Mouse (Mus musculus): Measurements from ENCODE around the gene Kremen2. TPM values are rescaled to one million over a fixed set of nuclear protein-coding genes. Genes with fewer than 3 reads are reported as not detected.
"Not testable (repeated sequence)": the region's sequence is repeated elsewhere in the genome, so short reads cannot be mapped to it uniquely, and the experiment has no call there.

Kremen2 gene
- polyA plus RNA-seq, 1 experiment from 2014 or later = 0.41 TPM

DNA sequence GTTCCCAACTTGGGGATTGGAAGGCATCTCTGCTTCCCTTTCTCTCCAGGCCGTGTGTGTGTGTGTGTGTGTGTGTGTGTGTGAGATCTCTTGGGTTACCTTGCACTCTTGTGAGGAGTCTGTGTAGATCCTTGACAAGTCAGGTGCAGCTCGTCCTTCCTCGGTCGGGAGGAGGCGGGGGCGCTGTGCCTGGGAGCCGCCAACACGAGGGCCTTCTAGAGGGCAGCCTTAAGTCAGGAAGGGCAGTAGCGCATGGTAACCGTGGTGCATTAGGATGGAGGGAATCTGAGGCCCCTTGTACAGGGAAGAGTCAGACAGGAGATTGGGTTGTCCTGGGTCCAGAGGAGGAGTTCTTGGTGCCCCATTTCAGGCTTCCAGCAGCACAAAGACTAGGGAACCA lies 30.6 kb upstream of the Kremen2 start:
- no peak overlapping the region for H3K27ac ChIP-seq (ENCODE audit: low read length)
- TF ChIP-seq CTCF (IDR thresholded peaks at IDR 0.05) (no peak), EP300 (IDR thresholded peaks at IDR 0.05) (no peak)
- ATAC-seq (no peak), DNase-seq (ENCODE audit: low spot score) (no peak)
- H3K36me3 ChIP-seq (ENCODE audit: insufficient read depth, low read length) = no peaks in the 10 kb centered on the region
- no peak overlapping the region for H3K4me2 ChIP-seq (replicated peaks; ENCODE audit: low read depth, low read length)
- no peaks in the 10 kb centered on the region for H3K4me1 ChIP-seq (ENCODE audit: insufficient read depth, low read depth, low read length)
- WGBS = 73% methylated on average over 10 of the region's 10 CpGs
- no peak overlapping the region for H3K4me3 ChIP-seq (ENCODE audit: low read depth, low read length)
- H3K9me3 ChIP-seq (ENCODE audit: low read length) = no peaks in the 10 kb centered on the region
- H3K9ac ChIP-seq (replicated peaks; ENCODE audit: low read depth) = no peak overlapping the region
- H3K27me3 ChIP-seq (replicated peaks; ENCODE audit: insufficient read depth, low read length) = no peaks in the 10 kb centered on the region

DNA sequence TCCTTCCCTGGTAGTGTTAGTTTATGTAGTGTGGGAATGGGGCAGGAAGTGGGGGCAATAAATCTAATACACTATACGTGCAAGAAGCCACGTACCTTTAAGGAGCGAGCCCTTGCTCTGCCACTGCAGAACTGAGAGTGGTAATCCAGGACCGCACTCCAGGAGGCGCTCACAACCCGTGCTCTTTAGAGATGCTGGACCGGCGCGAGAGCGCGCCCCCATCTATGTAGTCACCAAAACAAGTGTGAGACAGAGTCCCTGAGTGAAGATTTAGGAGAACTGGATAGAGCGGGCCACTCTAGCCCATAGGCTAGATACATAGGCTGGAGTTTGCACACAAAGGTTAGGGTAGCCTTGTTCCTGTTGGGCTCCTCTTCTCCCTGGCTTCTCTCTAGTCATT lies 28.5 kb upstream of the Kremen2 start:
- no peaks in the 10 kb centered on the region for H3K4me1 ChIP-seq (ENCODE audit: insufficient read depth, low read depth, low read length)
- TF ChIP-seq CTCF (IDR thresholded peaks at IDR 0.05) (peak; percentile 91), EP300 (IDR thresholded peaks at IDR 0.05) (no peak)
- ATAC-seq (peak; percentile 65), DNase-seq (ENCODE audit: low spot score) (peak; percentile 88)
- no peaks in the 10 kb centered on the region for H3K36me3 ChIP-seq (ENCODE audit: insufficient read depth, low read length)
- no peak overlapping the region for H3K27ac ChIP-seq (ENCODE audit: low read length)
- no peak overlapping the region for H3K4me2 ChIP-seq (replicated peaks; ENCODE audit: low read depth, low read length)
- H3K9me3 ChIP-seq (ENCODE audit: low read length) = no peaks in the 10 kb centered on the region
- no peaks in the 10 kb centered on the region for H3K27me3 ChIP-seq (replicated peaks; ENCODE audit: insufficient read depth, low read length)
- H3K4me3 ChIP-seq (ENCODE audit: low read depth, low read length) = no peak overlapping the region
- H3K9ac ChIP-seq (replicated peaks; ENCODE audit: low read depth) = no peak overlapping the region
- WGBS = 4% methylated on average over 12 of the region's 12 CpGs

DNA sequence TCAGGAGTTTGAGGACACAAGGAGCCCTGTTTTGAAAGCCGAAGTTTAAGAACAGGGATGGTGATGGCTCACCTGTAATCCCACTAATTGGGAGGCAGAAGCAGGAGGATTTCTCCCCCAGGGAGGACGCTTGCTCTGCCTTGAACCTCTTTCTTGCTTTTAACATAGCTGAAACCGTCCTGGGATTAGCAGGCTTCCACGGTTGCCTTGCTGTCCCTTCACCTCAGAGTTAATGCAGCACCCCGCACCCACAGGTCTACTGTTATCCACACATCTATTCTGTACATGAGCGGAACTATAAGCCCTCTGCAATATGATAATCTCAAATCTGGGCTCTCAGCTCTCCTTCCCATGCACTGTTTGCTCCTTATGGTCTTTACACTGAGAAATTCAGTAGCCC lies 28.0 kb upstream of the Kremen2 start:
- H3K27ac ChIP-seq (ENCODE audit: low read length) = no peak overlapping the region
- H3K9ac ChIP-seq (replicated peaks; ENCODE audit: low read depth) = no peak overlapping the region
- 64% methylated on average over 6 of the region's 6 CpGs for WGBS
- ATAC-seq (no peak), DNase-seq (ENCODE audit: low spot score) (no peak)
- no peaks in the 10 kb centered on the region for H3K27me3 ChIP-seq (replicated peaks; ENCODE audit: insufficient read depth, low read length)
- H3K4me2 ChIP-seq (replicated peaks; ENCODE audit: low read depth, low read length) = no peak overlapping the region
- no peaks in the 10 kb centered on the region for H3K9me3 ChIP-seq (ENCODE audit: low read length)
- no peak overlapping the region for H3K4me3 ChIP-seq (ENCODE audit: low read depth, low read length)
- no peaks in the 10 kb centered on the region for H3K4me1 ChIP-seq (ENCODE audit: insufficient read depth, low read depth, low read length)
- no peak for TF ChIP-seq EP300 (IDR thresholded peaks at IDR 0.05)
- no peak for TF ChIP-seq CTCF (IDR thresholded peaks at IDR 0.05)
- no peaks in the 10 kb centered on the region for H3K36me3 ChIP-seq (ENCODE audit: insufficient read depth, low read length)

DNA sequence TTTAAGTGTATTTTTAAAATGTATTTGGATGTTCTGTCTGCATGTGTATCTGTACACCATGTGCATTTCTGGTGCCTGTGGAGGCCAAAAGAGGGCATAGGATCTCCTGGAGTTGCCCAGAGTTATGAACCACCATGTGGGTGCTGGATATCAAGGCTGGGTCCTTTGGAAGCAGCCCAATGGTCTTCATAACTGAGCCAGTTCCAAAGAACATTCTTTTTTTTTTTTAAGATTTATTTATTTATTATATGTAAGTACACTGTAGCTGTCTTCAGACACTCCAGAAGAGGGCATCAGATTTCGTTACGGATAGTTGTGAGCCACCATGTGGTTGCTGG lies 26.6 kb upstream of the Kremen2 start:
- 51% methylated on average over 2 of the region's 2 CpGs for WGBS

DNA sequence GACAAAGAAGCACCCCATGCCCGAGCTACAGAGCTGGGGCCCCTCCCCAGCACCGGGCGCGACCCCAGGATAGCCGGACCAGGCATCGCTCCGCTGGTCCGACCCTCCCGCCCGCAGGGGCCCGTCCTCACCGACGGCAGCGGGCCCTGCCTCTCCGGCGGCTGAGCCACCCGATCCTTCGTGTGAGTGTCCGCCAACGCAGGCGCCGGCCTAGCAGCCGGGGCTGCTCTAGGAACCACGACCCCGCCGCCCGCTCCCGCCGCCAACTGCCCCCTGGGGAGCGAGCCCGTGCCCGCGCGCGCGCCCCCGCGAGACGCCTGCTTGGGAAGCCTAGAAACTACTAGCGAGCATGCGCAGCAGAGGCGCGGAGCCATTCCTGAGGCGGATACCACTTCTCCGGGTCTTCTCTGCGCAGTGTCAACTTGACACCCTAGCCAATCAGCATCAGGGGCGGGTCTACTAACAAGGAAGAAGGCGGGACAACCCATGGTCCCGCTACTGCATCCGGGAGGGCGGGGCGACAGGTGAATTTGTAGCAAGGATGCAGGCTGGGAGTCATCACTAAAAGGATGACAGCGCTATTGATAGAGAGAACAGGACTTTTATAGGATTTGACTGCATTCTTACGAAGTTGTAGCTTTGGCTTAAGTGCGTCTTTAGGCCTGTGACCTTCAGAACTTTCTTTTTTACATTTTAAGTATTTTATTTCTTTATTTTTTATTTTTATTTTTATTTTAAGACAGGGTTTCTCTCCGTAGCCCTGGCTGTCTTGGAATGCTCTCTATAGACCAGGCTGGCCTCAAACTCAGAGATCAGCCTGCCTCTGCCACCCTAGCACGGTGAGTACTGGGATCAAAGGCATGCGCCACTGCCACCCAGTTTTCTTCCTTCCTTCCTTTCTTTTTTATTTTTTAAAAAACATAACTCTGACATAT lies 25.9 kb upstream of the Kremen2 start, which contains the start of gene Flywch1:
Gene Flywch1, minus strand, starts transcription at position 319 of the 935 bp plus-strand sequence.
- no peaks in the 10 kb centered on the region for H3K36me3 ChIP-seq (ENCODE audit: insufficient read depth, low read length)
- ATAC-seq (peak; percentile 99), DNase-seq (ENCODE audit: low spot score) (peak; percentile 99)
- H3K4me2 ChIP-seq (replicated peaks; ENCODE audit: low read depth, low read length) = peak within 1 kb of the TSS; percentile 73
- WGBS = 3% methylated on average over 49 of the region's 58 CpGs
- peak within 1 kb of the TSS; percentile 92 for H3K9ac ChIP-seq (replicated peaks; ENCODE audit: low read depth)
- TF ChIP-seq CTCF (IDR thresholded peaks at IDR 0.05) (no peak), EP300 (IDR thresholded peaks at IDR 0.05) (peak; percentile 54; the same call in 1 of the 2 replicates)
- peak within 1 kb of the TSS; percentile 68 for H3K27ac ChIP-seq (ENCODE audit: low read length)
- no peaks in the 10 kb centered on the region for H3K27me3 ChIP-seq (replicated peaks; ENCODE audit: insufficient read depth, low read length)
- H3K9me3 ChIP-seq (ENCODE audit: low read length) = no peaks in the 10 kb centered on the region
- H3K4me1 ChIP-seq (ENCODE audit: insufficient read depth, low read depth, low read length) = no peaks in the 10 kb centered on the region
- H3K4me3 ChIP-seq (ENCODE audit: low read depth, low read length) = peak within 1 kb of the TSS; percentile 92

More for the DNA sequence above, 26.6 kb upstream of the Kremen2 start:
- DNase-seq (ENCODE audit: low spot score); H3K4me1 ChIP-seq (ENCODE audit: insufficient read depth, low read depth, low read length); H3K36me3 ChIP-seq (ENCODE audit: insufficient read depth, low read length); H3K27me3 ChIP-seq (replicated peaks; ENCODE audit: insufficient read depth, low read length); H3K9ac ChIP-seq (replicated peaks; ENCODE audit: low read depth); H3K27ac ChIP-seq (ENCODE audit: low read length); H3K4me3 ChIP-seq (ENCODE audit: low read depth, low read length); H3K9me3 ChIP-seq (ENCODE audit: low read length); H3K4me2 ChIP-seq (replicated peaks; ENCODE audit: low read depth, low read length); ATAC-seq: not testable (repeated sequence)

DNA sequence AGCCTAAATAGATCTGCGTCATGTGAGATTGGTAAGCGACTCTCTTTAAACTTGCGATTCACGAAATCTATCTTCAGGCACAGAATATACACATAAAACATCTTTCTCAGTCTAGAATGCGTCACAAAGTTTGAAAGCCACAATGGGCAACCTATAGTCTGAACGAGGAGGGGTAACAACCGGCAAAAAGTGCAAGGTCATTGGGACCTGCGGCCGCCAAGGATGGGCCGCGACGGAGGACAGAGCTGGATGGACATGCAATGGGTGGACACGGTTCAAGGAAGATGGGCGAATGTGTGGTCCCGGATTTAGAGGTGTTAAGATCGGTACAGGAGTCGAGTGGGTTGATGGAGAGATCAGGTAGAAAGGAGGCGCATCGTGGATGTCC lies 25.3 kb upstream of the Kremen2 start:
- ATAC-seq = no peak
- 1% methylated on average over 19 of the region's 19 CpGs for whole genome bisulfite sequencing

More for the DNA sequence above, 25.3 kb upstream of the Kremen2 start:
- peak; percentile 28 for DNase-seq (ENCODE audit: low spot score)
- Histone ChIP-seq H3K4me2 (replicated peaks; ENCODE audit: low read depth, low read length) (peak overlapping the region; percentile 73), H3K36me3 (ENCODE audit: insufficient read depth, low read length) (no peaks in the 10 kb centered on the region), H3K9me3 (ENCODE audit: low read length) (no peaks in the 10 kb centered on the region), H3K4me1 (ENCODE audit: insufficient read depth, low read depth, low read length) (no peaks in the 10 kb centered on the region), H3K9ac (replicated peaks; ENCODE audit: low read depth) (peak overlapping the region; percentile 92), H3K27ac (ENCODE audit: low read length) (peak overlapping the region; percentile 68), H3K4me3 (ENCODE audit: low read depth, low read length) (peak overlapping the region; percentile 92), H3K27me3 (replicated peaks; ENCODE audit: insufficient read depth, low read length) (no peaks in the 10 kb centered on the region)
- TF ChIP-seq CTCF (IDR thresholded peaks at IDR 0.05) (no peak), EP300 (IDR thresholded peaks at IDR 0.05) (no peak)
